Mouse (Mus musculus) olfactory bulb, adult 2 months (tissue): ENCODE results near the gene Slc9a2. TPM values are rescaled to one million over a fixed set of nuclear protein-coding genes. Genes with fewer than 3 reads are reported as not detected.
A peak's percentile ranks its signal among the peaks of the same experiment; 100 is the strongest.

Experiments
- H3K27ac ChIP-seq: fragments of 200-500 bp; 2 replicates; pipeline ENCODE4 v1.5.1; 2012; ENCODE audit warnings: low read depth, low read length; ENCODE audit not compliant: insufficient read depth
- H3K4me1 ChIP-seq: fragments of 200-500 bp; 2 replicates; pipeline ENCODE4 v1.6.1; 2012; ENCODE audit warnings: low read length; ENCODE audit not compliant: control insufficient read depth, insufficient read depth
- H3K4me3 ChIP-seq: fragments of 200-500 bp; 2 replicates; pipeline ENCODE4 v1.5.1; 2012; ENCODE audit warnings: mild to moderate bottlenecking, low read depth, low read length, moderate library complexity; ENCODE audit not compliant: insufficient read depth
- CTCF ChIP-seq: fragments of 200-500 bp; IDR thresholded peaks from 2 replicates; pipeline ENCODE4 v1.5.1; 2012; ENCODE audit warnings: low read depth, mild to moderate bottlenecking, low read length, moderate library complexity; ENCODE audit not compliant: insufficient read depth
- POLR2A ChIP-seq: fragments of 200-500 bp; IDR thresholded peaks from 2 replicates; pipeline ENCODE4 v1.6.1; 2012; ENCODE audit warnings: mild to moderate bottlenecking, low read depth, low read length, moderate library complexity; ENCODE audit not compliant: insufficient read depth
- WGBS: fragments of 180-500 bp; shearing (Covaris S2); methylation state at CpG from one replicate; pipeline ENCODE4 v1.1.7; 2018; 5-methylcytosine and 5-hydroxymethylcytosine counted together
- polyA plus RNA-seq: library from polyadenylated mRNA; stranded (reverse); fragments of >200 nt; gene quantifications from 2 replicates; pipeline ENCODE4 v1.2.4, GENCODE M21; 2012; ENCODE audit warnings: low replicate concordance; ENCODE audit not compliant: missing spikeins, insufficient read depth, insufficient read length

The Slc9a2 gene
- polyA plus RNA-seq, 1 experiment: not detected

- Histone ChIP-seq H3K4me1 (0 out of 2 replicates have a peak, but pooled peaks cover 4% of the 10 kb centered on the region), H3K4me3 (peak within 1 kb of the TSS; percentile 73), H3K27ac (no peak within 1 kb of the TSS)
- no peak for TF ChIP-seq CTCF
- 4% methylated on average over 38 of the region's 38 CpGs for WGBS
Measured at GRCm38 (mm10) chr1:40790324-40791141, 110.2 kb downstream of the Slc9a2 start, which contains the start of gene Mfsd9. Mfsd9 (minus strand) TSS chr1:40790687.

- Histone ChIP-seq H3K4me3 (no peak overlapping the region), H3K4me1 (no peaks in the 10 kb centered on the region), H3K27ac (no peak overlapping the region)
- no peak for TF ChIP-seq CTCF
- TF ChIP-seq POLR2A: no peak
- 90% methylated on average over 1 of the region's 1 CpGs for WGBS
Measured at GRCm38 (mm10) chr1:40795508-40795907, 115.1 kb downstream of the Slc9a2 start.

GRCm38 (mm10) chr1:40797348-40797747 is 117.0 kb downstream of the Slc9a2 start:
- WGBS: 19% methylated on average over 5 of the region's 5 CpGs
- Histone ChIP-seq H3K4me3 (no peak overlapping the region), H3K4me1 (no peaks in the 10 kb centered on the region), H3K27ac (no peak overlapping the region)
- TF ChIP-seq POLR2A: no peak
- no peak for TF ChIP-seq CTCF

DNA sequence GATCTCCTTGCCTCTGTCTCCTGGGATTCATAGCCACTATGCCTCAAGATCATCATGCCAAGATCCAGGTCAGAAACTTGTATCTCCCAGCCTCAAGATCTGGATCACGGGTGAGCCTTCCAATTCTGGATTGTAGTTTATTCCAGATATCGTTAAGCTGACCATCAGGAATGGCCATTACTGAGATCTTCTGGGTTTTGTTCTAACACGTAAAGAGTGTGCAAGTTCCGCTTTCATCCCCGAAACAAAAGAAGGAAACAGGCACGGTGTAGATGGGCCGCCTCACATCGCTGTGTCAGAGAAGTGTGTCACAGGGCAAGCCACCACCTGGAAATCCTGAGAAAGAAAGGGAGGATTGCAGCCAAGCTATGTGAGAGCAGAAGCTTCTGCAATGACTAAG is 118.7 kb downstream of the Slc9a2 start:
- no peak overlapping the region for H3K27ac ChIP-seq
- H3K4me1 ChIP-seq: no peaks in the 10 kb centered on the region
- 87% methylated on average over 8 of the region's 8 CpGs for whole genome bisulfite sequencing
- H3K4me3 ChIP-seq: no peak overlapping the region
- TF ChIP-seq POLR2A (no peak), CTCF (no peak)

DNA sequence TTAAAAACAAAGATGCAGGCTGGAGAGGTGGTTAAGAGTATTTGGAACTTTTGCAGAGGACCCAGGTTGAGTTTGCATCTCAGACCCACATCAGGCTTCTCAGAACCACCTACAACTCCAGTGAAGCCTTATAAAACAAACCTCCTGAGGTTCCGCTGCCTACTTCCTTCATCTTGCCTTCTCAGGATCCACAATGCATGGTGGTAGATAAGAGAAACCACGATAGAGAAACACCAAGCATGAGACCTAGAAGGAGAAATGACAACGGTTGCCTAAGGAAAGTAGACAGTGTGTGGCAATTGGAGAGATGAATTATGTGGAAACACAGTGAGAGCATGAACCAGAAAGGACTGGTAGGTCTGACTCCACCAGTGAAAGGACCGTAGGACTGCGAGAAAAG is 120.5 kb downstream of the Slc9a2 start:
- 89% methylated on average over 5 of the region's 5 CpGs for WGBS
- H3K27ac ChIP-seq: no peak overlapping the region
- no peak for TF ChIP-seq POLR2A
- no peak for TF ChIP-seq CTCF
- H3K4me1 ChIP-seq: no peaks in the 10 kb centered on the region
- H3K4me3 ChIP-seq: no peak overlapping the region

- Histone ChIP-seq H3K4me3 (no peak overlapping the region), H3K4me1 (no peaks in the 10 kb centered on the region), H3K27ac (no peak overlapping the region)
- TF ChIP-seq CTCF (no peak), POLR2A (no peak)
- WGBS: 25% methylated on average over 3 of the region's 3 CpGs
Measured at GRCm38 (mm10) chr1:40802759-40803158, 122.4 kb downstream of the Slc9a2 start.

DNA sequence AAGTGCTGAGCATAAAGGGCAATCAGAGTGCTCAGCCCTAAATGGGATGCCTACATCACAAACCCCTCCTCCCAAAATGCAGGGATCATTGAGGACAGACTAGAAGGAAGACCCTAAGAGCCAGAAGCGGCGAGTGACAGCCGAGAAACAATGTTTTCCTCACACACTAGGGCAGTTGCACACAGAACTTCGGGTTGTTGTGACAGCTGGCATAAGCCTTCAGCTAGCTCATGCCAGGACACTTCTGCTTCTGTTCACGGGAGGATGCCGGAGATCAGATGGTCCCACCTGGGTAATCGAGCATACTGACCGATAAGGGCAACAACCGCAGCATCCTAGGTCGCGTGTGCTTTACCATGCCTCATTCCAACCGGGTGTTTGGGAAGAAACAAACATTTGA is 123.7 kb downstream of the Slc9a2 start:
- Histone ChIP-seq H3K4me3 (no peak overlapping the region), H3K4me1 (no peaks in the 10 kb centered on the region), H3K27ac (no peak overlapping the region)
- no peak for TF ChIP-seq POLR2A
- TF ChIP-seq CTCF: no peak
- 91% methylated on average over 12 of the region's 12 CpGs for WGBS

GRCm38 (mm10) chr1:40805351-40805750 is 125.0 kb downstream of the Slc9a2 start, which contains the start of gene Tmem182:
Tmem182 (plus strand) TSS chr1:40805601.
- TF ChIP-seq CTCF: no peak
- TF ChIP-seq POLR2A: no peak
- H3K4me1 ChIP-seq: no peaks in the 10 kb centered on the region
- WGBS: 48% methylated on average over 9 of the region's 9 CpGs
- H3K4me3 ChIP-seq: no peak within 1 kb of the TSS
- no peak within 1 kb of the TSS for H3K27ac ChIP-seq

DNA sequence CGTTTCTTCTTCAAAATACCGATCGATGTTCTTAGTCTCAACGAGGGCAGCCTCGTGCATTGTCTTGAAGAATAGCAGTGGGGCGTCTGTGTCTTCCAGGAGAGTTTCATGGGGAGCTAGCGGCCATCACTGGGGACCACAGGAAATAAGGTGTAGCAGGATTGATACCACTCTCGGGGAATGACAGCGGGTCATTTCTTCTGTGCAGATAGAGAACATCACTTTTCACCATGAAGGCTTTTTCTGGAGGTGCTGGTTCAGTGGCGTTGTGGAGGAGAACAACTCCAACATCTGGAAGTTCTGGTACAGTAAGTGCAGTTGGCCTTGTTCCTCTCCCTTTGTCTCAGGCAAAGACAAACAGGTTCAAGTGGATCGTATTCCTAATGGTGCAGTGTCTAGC is 125.5 kb downstream of the Slc9a2 start:
- Histone ChIP-seq H3K4me1 (no peaks in the 10 kb centered on the region), H3K27ac (no peak overlapping the region), H3K4me3 (no peak overlapping the region)
- TF ChIP-seq POLR2A: no peak
- TF ChIP-seq CTCF: no peak
- WGBS: 84% methylated on average over 11 of the region's 11 CpGs

GRCm38 (mm10) chr1:40808643-40809042 is 128.3 kb downstream of the Slc9a2 start:
- H3K4me3 ChIP-seq: no peak overlapping the region
- H3K27ac ChIP-seq: no peak overlapping the region
- no peaks in the 10 kb centered on the region for H3K4me1 ChIP-seq
- WGBS: 97% methylated on average over 3 of the region's 3 CpGs
- no peak for TF ChIP-seq CTCF
- no peak for TF ChIP-seq POLR2A
